Mouse (Mus musculus): ENCODE results near the gene Arhgef10l.

DNA sequence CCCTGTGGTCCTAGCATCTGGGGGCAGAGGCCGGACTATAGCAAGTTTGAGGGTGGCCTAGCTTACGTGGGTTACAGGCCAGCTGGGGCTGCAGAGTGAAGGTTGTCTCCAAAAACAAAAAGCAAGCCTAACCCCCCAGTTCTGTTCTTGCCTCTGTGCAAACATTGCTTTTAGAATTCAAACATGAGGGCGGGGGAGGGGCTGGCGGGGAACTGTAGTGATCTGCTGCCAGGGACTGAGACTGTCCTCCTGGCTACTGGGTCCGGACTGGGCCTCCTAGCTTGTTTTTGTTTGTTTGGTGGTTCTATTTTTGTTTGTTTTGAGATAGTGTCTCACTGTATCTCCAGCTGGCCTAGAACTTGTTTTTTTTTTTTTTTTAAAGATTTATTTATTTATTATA is 48.8 kb upstream of the Arhgef10l start:
- no peak for TF ChIP-seq CTCF (IDR thresholded peaks at IDR 0.05; ENCODE audit: low read depth)
- TF ChIP-seq EP300 (IDR thresholded peaks at IDR 0.05; ENCODE audit: low read depth), result no peak

Measured in liver, embryonic 14.5 days (tissue).